Mouse (Mus musculus) olfactory bulb, adult 2 months (tissue): ENCODE measurements around the gene Hoxc4.

Source experiments
- CTCF ChIP-seq: fragments of 200-500 bp; IDR thresholded peaks from 2 replicates; pipeline ENCODE4 v1.5.1; 2012; ENCODE audit warnings: low read depth, mild to moderate bottlenecking, low read length, moderate library complexity; ENCODE audit not compliant: insufficient read depth
- POLR2A ChIP-seq: fragments of 200-500 bp; IDR thresholded peaks from 2 replicates; pipeline ENCODE4 v1.6.1; 2012; ENCODE audit warnings: mild to moderate bottlenecking, low read depth, low read length, moderate library complexity; ENCODE audit not compliant: insufficient read depth

- TF ChIP-seq CTCF (no peak), POLR2A (no peak)
Measured at GRCm38 (mm10) chr15:103061131-103061825, 42.5 kb downstream of the Hoxc4 start.
